Mouse (Mus musculus): Measurements from ENCODE around the gene Carmil2. TPM values are rescaled to one million over a fixed set of nuclear protein-coding genes. Genes with fewer than 3 reads are reported as not detected.

Gene Carmil2
- polyA plus RNA-seq, 1 experiment = 218 TPM

DNA sequence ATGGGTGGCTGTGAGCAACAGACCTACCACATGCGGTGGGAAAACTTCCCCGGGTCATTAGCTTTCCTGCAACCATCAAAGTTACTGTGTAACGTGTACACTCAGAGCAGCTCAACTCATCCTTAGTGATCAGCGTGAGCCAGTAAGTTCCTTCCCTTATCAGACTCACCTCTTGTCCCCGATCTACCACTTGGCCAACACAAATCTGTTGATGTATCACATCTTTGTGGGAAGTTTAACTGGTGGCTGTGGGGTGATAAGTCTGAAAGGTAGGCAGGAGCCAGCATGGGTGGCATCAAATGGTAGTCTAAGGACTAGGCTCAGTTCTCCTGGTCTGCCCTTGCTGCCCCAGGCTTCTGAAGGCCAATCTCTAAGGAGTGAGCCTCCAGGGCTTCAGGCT lies 46.1 kb downstream of the Carmil2 start:
- Histone ChIP-seq H3K27ac (ENCODE audit: insufficient read depth, low read depth, low read length) (no peak overlapping the region), H3K4me3 (ENCODE audit: insufficient read depth, low read depth, low read length) (no peak overlapping the region), H3K4me1 (ENCODE audit: control insufficient read depth, insufficient read depth, low read length) (no peaks in the 10 kb centered on the region)
- TF ChIP-seq CTCF (IDR thresholded peaks at IDR 0.05; ENCODE audit: insufficient read depth, low read depth, low read length) (no peak), POLR2A (IDR thresholded peaks at IDR 0.05; ENCODE audit: insufficient read depth, low read depth, low read length) (no peak)
- 93% methylated on average over 5 of the region's 5 CpGs for WGBS

DNA sequence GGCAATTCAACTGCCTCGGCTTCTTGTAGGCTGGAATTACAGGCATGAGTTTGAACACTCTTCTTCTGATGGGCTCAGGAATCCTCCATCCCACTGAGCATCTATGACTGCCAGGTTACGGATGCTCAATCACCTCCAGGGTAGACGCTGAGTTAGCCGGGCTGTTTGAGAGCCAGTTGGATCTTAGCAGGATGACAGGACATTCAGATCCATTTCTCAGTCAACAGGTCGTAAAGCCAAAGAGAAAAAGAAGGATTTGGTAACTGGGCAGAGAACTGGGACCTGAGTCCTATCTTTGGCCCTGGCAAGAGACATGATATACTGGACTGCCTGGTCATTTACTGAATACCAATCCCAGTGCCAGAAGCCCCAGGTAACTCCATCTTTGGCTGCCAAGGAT lies 53.1 kb downstream of the Carmil2 start:
- Histone ChIP-seq H3K27ac (ENCODE audit: insufficient read depth, low read depth, low read length) (no peak overlapping the region), H3K4me3 (ENCODE audit: insufficient read depth, low read depth, low read length) (no peak overlapping the region), H3K4me1 (ENCODE audit: control insufficient read depth, insufficient read depth, low read length) (no peaks in the 10 kb centered on the region)
- TF ChIP-seq POLR2A (IDR thresholded peaks at IDR 0.05; ENCODE audit: insufficient read depth, low read depth, low read length) (no peak), CTCF (IDR thresholded peaks at IDR 0.05; ENCODE audit: insufficient read depth, low read depth, low read length) (no peak)
- 94% methylated on average over 5 of the region's 5 CpGs for WGBS

GRCm38 (mm10) chr8:105743301-105743700 lies 57.2 kb downstream of the Carmil2 start:
- H3K27ac ChIP-seq (ENCODE audit: insufficient read depth, low read depth, low read length) = no peak overlapping the region
- TF ChIP-seq POLR2A (IDR thresholded peaks at IDR 0.05; ENCODE audit: insufficient read depth, low read depth, low read length) (no peak), CTCF (IDR thresholded peaks at IDR 0.05; ENCODE audit: insufficient read depth, low read depth, low read length) (no peak)
- H3K4me1 ChIP-seq (ENCODE audit: control insufficient read depth, insufficient read depth, low read length) = peaks cover 2% of the 10 kb centered on the region; the same call in 1 of the 2 replicates
- H3K4me3 ChIP-seq (ENCODE audit: insufficient read depth, low read depth, low read length) = no peak overlapping the region
- 91% methylated on average over 4 of the region's 4 CpGs for WGBS

Other genes starting within 250 kb of the Carmil2 start
- not detected in 2 replicates for gene Tppp3, start 214.7 kb upstream of the Carmil2 start, polyA plus RNA-seq (2012; ENCODE audit: insufficient read depth, insufficient read length, low replicate concordance, missing spikeins)
- not detected in 2 replicates for gene Zdhhc1, start 189.4 kb upstream of the Carmil2 start, polyA plus RNA-seq (2012; ENCODE audit: insufficient read depth, insufficient read length, low replicate concordance, missing spikeins)
- not detected in 2 replicates for gene Hsd11b2, start 167.5 kb upstream of the Carmil2 start, polyA plus RNA-seq (2012; ENCODE audit: insufficient read depth, insufficient read length, low replicate concordance, missing spikeins)
- not detected in 2 replicates for gene Atp6v0d1, start 120.2 kb upstream of the Carmil2 start, polyA plus RNA-seq (2012; ENCODE audit: insufficient read depth, insufficient read length, low replicate concordance, missing spikeins)
- gene Ripor1, start 81.0 kb upstream of the Carmil2 start, polyA plus RNA-seq (2012; ENCODE audit: insufficient read depth, insufficient read length, low replicate concordance, missing spikeins) = not detected in 2 replicates
- gene Ctcf, start 49.7 kb upstream of the Carmil2 start, polyA plus RNA-seq (2012; ENCODE audit: insufficient read depth, insufficient read length, low replicate concordance, missing spikeins) = 898 TPM in 1 of 2 replicates, not detected in the other
- gene Agrp, start 48.9 kb upstream of the Carmil2 start, polyA plus RNA-seq (2012; ENCODE audit: insufficient read depth, insufficient read length, low replicate concordance, missing spikeins) = not detected in 2 replicates
- not detected in 2 replicates for gene Acd, start 14.8 kb downstream of the Carmil2 start, polyA plus RNA-seq (2012; ENCODE audit: insufficient read depth, insufficient read length, low replicate concordance, missing spikeins)
- not detected in 2 replicates for gene Pard6a, start 14.9 kb downstream of the Carmil2 start, polyA plus RNA-seq (2012; ENCODE audit: insufficient read depth, insufficient read length, low replicate concordance, missing spikeins)
- not detected in 2 replicates for gene 4933405L10Rik, start 21.4 kb downstream of the Carmil2 start, polyA plus RNA-seq (2012; ENCODE audit: insufficient read depth, insufficient read length, low replicate concordance, missing spikeins)
- gene Enkd1, start 21.9 kb downstream of the Carmil2 start, polyA plus RNA-seq (2012; ENCODE audit: insufficient read depth, insufficient read length, low replicate concordance, missing spikeins) = not detected in 2 replicates
- gene Gfod2, start 72.4 kb downstream of the Carmil2 start, polyA plus RNA-seq (2012; ENCODE audit: insufficient read depth, insufficient read length, low replicate concordance, missing spikeins) = not detected in 2 replicates
- gene Ranbp10, start 141.1 kb downstream of the Carmil2 start, polyA plus RNA-seq (2012; ENCODE audit: insufficient read depth, insufficient read length, low replicate concordance, missing spikeins) = not detected in 2 replicates
- gene Tsnaxip1, start 141.5 kb downstream of the Carmil2 start, polyA plus RNA-seq (2012; ENCODE audit: insufficient read depth, insufficient read length, low replicate concordance, missing spikeins) = not detected in 2 replicates
- gene Cenpt, start 167.0 kb downstream of the Carmil2 start, polyA plus RNA-seq (2012; ENCODE audit: insufficient read depth, insufficient read length, low replicate concordance, missing spikeins) = not detected in 2 replicates
- not detected in 2 replicates for gene Thap11, start 168.9 kb downstream of the Carmil2 start, polyA plus RNA-seq (2012; ENCODE audit: insufficient read depth, insufficient read length, low replicate concordance, missing spikeins)
- gene Nutf2, start 174.3 kb downstream of the Carmil2 start, polyA plus RNA-seq (2012; ENCODE audit: insufficient read depth, insufficient read length, low replicate concordance, missing spikeins) = not detected in 2 replicates
- gene Edc4, start 194.6 kb downstream of the Carmil2 start, polyA plus RNA-seq (2012; ENCODE audit: insufficient read depth, insufficient read length, low replicate concordance, missing spikeins) = not detected in 2 replicates
- gene Nrn1l, start 207.3 kb downstream of the Carmil2 start, polyA plus RNA-seq (2012; ENCODE audit: insufficient read depth, insufficient read length, low replicate concordance, missing spikeins) = not detected in 2 replicates
- gene Pskh1, start 214.2 kb downstream of the Carmil2 start, polyA plus RNA-seq (2012; ENCODE audit: insufficient read depth, insufficient read length, low replicate concordance, missing spikeins) = not detected in 2 replicates
- gene Ctrl, start 247.6 kb downstream of the Carmil2 start, polyA plus RNA-seq (2012; ENCODE audit: insufficient read depth, insufficient read length, low replicate concordance, missing spikeins) = not detected in 2 replicates

Data from olfactory bulb, adult 2 months (tissue).